Mouse (Mus musculus): ENCODE measurements around the gene Dut.

Dut gene

GRCm38 (mm10) chr2:125305671-125306070 lies 58.7 kb downstream of the Dut start:
- peak; percentile 68 for DNase-seq

Data from heart, adult 11 months (tissue).